Mouse (Mus musculus) gonadal fat pad, adult 2 months (tissue): ENCODE measurements around the gene Otud7a. TPM values are rescaled to one million over a fixed set of nuclear protein-coding genes. Genes with fewer than 3 reads are reported as not detected.

Experiments
- DNase-seq: peaks from one replicate; pipeline ENCODE4 v3.0.0-alpha.2; 2012; ENCODE audit warnings: low read depth
- polyA plus RNA-seq: library from polyadenylated mRNA; depleted of rRNA; stranded (reverse); fragments of >200 nt; gene quantifications from 2 replicates; pipeline ENCODE4 v1.2.3, GENCODE M21; 2012; rRNA removed

The Otud7a gene
- polyA plus RNA-seq, 1 experiment = not detected

- no peak for DNase-seq
Measured at GRCm38 (mm10) chr7:63774291-63774690, 329.7 kb downstream of the Otud7a start.

GRCm38 (mm10) chr7:63777328-63777727 lies 332.8 kb downstream of the Otud7a start:
- DNase-seq = no peak

- peak; percentile 74 for DNase-seq
Measured at GRCm38 (mm10) chr7:63780821-63781220, 336.3 kb downstream of the Otud7a start.

- no peak for DNase-seq
Measured at GRCm38 (mm10) chr7:63789743-63790142, 345.2 kb downstream of the Otud7a start.

GRCm38 (mm10) chr7:63796001-63796632 lies 351.6 kb downstream of the Otud7a start:
- DNase-seq = no peak

GRCm38 (mm10) chr7:63798446-63798845 lies 353.9 kb downstream of the Otud7a start:
- DNase-seq = no peak

- DNase-seq = no peak
Measured at GRCm38 (mm10) chr7:63799304-63799703, 354.8 kb downstream of the Otud7a start.

- no peak for DNase-seq
Measured at GRCm38 (mm10) chr7:63802751-63803150, 358.2 kb downstream of the Otud7a start.

Other genes starting within 250 kb of the Otud7a start
- 0.09 and 0.15 TPM in 2 replicates for gene Chrna7, start 232.2 kb upstream of the Otud7a start, polyA plus RNA-seq